Mouse (Mus musculus): ENCODE measurements around the gene Ndufa6.

- TF ChIP-seq CTCF (IDR thresholded peaks at IDR 0.05; ENCODE audit: control insufficient read depth, insufficient read depth, low read length) (no peak), POLR2A (IDR thresholded peaks at IDR 0.05; ENCODE audit: borderline replicate concordance, control insufficient read depth, low read depth, low read length) (no peak)
Measured at GRCm38 (mm10) chr15:82307107-82307506, 47.0 kb downstream of the Ndufa6 start.

Data from bone marrow, adult 2 months (tissue).